Mouse (Mus musculus) left cerebral cortex, adult 2 months (tissue): ENCODE measurements at regions not wholly inside any gene's neighbourhood (a gene's known extent, or its start where the extent isn't known, plus 50 kb on each side); places are given as distances from the start of the nearest gene placed in this dataset.
"Not testable (repeated sequence)": the region's sequence is repeated elsewhere in the genome, so short reads cannot be mapped to it uniquely, and the experiment has no call there.

Source experiments
- DNase-seq, 2 experiments: peaks; one replicate each; pipeline ENCODE4 v3.0.0; 2021 to 2022; ENCODE audit warnings: low spot score in 2 of 2, mixed read lengths in 1 of 2; ENCODE audit errors: extremely low spot score in 1 of 2
- H3K27ac ChIP-seq: fragments of 200-600 bp; 2 replicates; pipeline ENCODE4 v1.8.1; 2022
- H3K4me3 ChIP-seq: fragments of 200-600 bp; 2 replicates; pipeline ENCODE4 v1.8.1; 2022
- CTCF ChIP-seq: fragments of 200-600 bp; IDR thresholded peaks from 2 replicates; pipeline ENCODE4 v1.8.1; 2022; ENCODE audit warnings: antibody characterized with exemption, mild to moderate bottlenecking, moderate library complexity
- intact Hi-C: fragments of 180-260 bp; cut with DNase I; formaldehyde crosslinking; loops from one replicate; pipeline ENCODE4 v1.15.1; 2025

GRCm38 (mm10) chr12:119102106-119102505 is 135.9 kb upstream of the Abcb5 start:
- H3K27ac ChIP-seq, H3K4me3 ChIP-seq, intact Hi-C loops, DNase-seq: not testable (repeated sequence)

- no peak overlapping the region for H3K27ac ChIP-seq
- no peak for DNase-seq
- TF ChIP-seq CTCF: no peak
- no peak overlapping the region for H3K4me3 ChIP-seq
- intact Hi-C loops: no loop called here
Observed at GRCm38 (mm10) chr12:119099736-119100135, 133.5 kb upstream of the Abcb5 start.

DNA sequence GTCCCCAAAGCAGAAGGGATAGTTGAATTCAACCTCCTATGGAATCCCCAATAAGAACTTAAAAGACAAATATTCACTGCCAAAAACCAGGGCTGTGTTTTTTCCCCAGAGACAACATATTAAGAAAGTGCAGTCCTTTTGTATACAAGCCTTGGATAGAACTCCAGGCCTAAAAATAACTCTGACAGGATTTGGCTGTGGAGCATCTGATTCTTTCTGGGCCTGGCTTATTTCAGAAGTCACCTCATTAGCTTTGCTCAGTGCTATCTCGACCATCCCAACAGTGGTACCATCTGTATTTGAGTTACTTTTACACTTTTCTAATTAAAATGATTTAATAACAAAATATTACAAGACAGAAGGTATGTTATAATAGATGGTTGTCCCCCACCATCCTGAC is 131.6 kb upstream of the Abcb5 start:
- intact Hi-C loops: no loop called here
- TF ChIP-seq CTCF: no peak
- DNase-seq: no peak
- Histone ChIP-seq H3K4me3 (no peak overlapping the region), H3K27ac (no peak overlapping the region)

DNA sequence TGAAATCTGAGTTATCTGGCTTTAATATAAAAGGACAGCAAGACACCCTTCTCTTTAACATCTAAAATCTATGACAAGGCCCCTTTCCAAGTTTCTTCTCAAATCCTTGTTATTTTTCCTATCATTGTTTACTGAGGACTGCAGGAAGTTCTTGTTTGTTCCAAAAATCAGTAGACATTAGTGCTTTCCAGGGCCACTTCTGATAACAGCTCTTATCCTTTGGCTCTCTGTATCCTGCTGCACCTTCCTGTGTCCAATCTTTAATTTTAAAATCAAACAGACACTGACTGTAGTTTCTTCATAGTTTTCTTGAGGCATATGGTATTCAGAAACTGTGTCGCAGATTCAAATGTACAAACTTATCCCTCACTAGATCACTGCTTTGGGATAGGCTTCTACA is 128.1 kb upstream of the Abcb5 start:
- TF ChIP-seq CTCF: no peak
- intact Hi-C loops: no loop called here

DNA sequence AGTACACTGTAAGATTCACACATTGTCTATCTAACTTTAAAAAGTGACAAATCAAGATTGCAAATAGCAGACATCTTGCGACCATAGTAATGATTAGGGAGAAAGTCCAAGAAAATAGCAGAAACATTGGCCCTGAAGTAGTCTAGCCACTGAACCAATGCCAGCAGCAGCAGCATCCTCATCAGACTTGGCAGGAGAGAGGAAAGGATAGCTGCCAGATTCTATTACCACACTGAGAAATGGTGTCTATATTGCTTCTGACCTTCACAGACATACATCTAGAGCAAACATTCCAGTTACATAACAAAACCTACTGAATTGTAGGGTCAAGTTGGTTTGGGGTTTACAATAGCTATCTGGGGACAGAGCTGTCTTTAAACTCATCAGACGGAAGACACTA is 127.2 kb upstream of the Abcb5 start:
- H3K27ac ChIP-seq: no peak overlapping the region
- no peak for TF ChIP-seq CTCF
- no peak for DNase-seq
- H3K4me3 ChIP-seq: no peak overlapping the region
- intact Hi-C loops: no loop called here

More for the DNA sequence above, 128.1 kb upstream of the Abcb5 start:
- no peak for DNase-seq
- H3K27ac ChIP-seq: no peak overlapping the region
- H3K4me3 ChIP-seq: no peak overlapping the region

DNA sequence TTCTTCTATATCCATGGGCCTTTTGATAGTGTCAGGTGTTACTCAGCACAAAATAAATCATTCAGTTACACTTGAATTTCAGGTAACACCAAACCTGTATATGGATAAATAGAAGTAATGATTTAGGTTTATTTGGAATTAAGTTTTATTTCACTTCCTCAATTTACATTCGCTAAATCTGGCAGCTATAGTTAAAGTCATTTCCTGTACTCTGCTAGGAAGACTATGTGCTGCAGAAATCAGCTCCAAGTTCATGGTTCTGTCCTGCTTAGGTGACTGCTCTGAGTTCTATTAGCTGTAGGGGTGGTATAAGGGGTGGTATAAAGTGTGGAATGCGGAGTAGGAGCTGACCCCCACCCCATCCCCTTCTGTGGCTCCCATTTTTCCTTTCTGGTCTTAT is 123.1 kb upstream of the Abcb5 start:
- TF ChIP-seq CTCF: no peak
- H3K27ac ChIP-seq: no peak overlapping the region
- intact Hi-C loops: no loop called here
- no peak for DNase-seq
- no peak overlapping the region for H3K4me3 ChIP-seq

DNA sequence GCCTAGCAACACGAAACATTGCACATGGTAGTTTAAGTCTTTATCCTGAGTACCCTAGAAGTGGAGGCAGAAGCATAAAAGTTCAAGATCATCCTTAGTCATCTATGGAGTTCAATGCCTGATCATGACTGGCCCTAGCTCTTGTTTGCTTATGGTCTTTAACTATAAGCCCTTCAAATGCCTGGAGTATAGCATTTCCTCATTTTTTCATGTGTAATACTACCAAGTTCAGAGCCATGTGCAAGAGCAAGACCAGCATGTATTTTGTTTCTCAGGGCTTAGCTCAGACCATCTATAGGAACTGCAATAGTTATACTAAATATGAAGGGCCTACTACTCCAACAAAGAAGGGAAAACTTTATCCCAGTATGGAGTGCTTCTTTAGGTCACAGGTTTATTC is 122.4 kb upstream of the Abcb5 start:
- intact Hi-C loops: no loop called here
- Histone ChIP-seq H3K4me3 (no peak overlapping the region), H3K27ac (no peak overlapping the region)
- TF ChIP-seq CTCF: no peak
- DNase-seq: no peak

- Histone ChIP-seq H3K4me3 (no peak overlapping the region), H3K27ac (no peak overlapping the region)
- intact Hi-C loops: no loop called here
- no peak for DNase-seq
- no peak for TF ChIP-seq CTCF
Observed at GRCm38 (mm10) chr12:119084814-119085213, 118.6 kb upstream of the Abcb5 start.

GRCm38 (mm10) chr12:119082781-119083180 is 116.6 kb upstream of the Abcb5 start:
- Histone ChIP-seq H3K27ac (no peak overlapping the region), H3K4me3 (no peak overlapping the region)
- no peak for DNase-seq
- intact Hi-C loops: no loop called here
- no peak for TF ChIP-seq CTCF

DNA sequence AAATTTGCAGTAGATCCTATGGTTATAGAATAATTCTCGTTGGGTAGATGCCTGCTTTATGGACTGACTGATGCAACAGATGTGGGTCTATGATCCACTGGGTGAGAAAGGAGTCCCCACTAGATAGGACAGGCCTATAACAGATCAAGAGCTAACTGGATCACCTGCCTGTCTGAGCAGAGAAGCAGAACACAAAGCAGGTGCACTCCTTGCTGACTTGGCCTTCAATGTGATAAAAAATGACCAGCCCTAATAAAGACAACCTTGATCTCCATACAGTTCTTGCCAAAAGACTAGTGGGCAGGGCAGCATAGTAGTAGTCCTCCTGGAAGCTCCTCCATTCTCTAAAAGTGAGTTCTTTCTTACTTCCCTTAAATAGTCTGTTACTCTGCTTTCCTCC is 109.6 kb upstream of the Abcb5 start:
- TF ChIP-seq CTCF: no peak
- no peak overlapping the region for H3K27ac ChIP-seq
- no peak for DNase-seq
- H3K4me3 ChIP-seq: no peak overlapping the region
- intact Hi-C loops: no loop called here

DNA sequence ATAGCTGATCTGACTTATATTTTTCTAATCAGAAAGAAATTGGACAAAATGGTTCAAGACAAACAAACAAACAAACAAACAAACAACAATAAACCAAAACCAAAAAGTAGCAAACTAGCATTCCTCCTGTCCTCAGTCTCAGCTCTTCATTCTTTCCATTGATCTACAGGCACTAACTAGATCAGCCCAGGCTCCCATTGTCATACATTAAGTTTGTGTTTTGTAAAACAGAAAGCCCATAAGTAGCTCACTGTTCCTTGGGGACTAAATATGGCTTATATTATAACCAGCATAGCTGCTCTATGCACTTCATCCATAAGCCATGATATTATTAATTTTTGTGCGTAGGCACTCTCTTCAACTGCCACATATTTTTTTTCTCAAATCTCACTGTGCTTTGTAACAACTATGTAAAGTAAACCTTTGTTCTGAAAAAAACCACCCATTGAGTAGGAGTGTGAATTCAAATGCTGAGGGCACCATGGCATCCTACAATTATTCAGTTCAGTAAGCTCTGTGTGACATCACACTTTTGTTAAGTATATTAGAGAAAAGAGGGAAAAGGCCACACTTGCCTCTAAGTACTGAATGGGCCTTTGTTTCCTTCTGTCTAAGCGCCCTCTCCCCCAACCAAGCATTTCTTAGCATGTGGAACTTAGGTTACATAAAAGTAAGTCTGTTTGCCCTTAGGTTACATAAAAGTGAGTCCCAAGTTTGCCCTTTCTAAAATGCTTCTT is 108.7 kb upstream of the Abcb5 start:
- no peak for DNase-seq
- H3K27ac ChIP-seq: no peak overlapping the region
- no peak for TF ChIP-seq CTCF
- H3K4me3 ChIP-seq: no peak overlapping the region
- intact Hi-C loops: no loop called here

DNA sequence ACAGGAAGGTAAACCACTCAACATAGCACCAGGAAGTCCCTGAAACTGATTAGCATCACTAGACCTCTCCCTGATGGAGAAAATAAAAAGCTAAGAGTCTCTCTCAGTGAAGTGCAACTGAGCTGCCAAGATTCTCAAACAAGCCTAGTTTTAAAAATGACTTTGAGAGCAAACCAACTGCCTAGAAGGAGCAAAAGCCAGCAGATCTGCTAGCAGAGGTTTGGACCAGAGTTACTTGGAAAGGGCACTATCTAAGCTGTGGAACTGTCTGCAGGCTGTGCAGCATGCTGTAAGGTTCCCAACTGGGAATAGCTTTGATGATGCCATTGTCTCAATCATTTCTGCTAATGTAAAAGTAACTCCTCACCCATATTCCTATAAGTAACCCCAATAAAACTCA is 107.9 kb upstream of the Abcb5 start:
- no peak overlapping the region for H3K27ac ChIP-seq
- intact Hi-C loops: no loop called here
- DNase-seq: no peak
- H3K4me3 ChIP-seq: no peak overlapping the region
- no peak for TF ChIP-seq CTCF

GRCm38 (mm10) chr12:119070963-119071362 is 104.7 kb upstream of the Abcb5 start:
- Histone ChIP-seq H3K4me3 (no peak overlapping the region), H3K27ac (no peak overlapping the region)
- TF ChIP-seq CTCF: no peak
- intact Hi-C loops: no loop called here
- no peak for DNase-seq
